Mouse (Mus musculus) myocyte (in vitro differentiated cells): ENCODE measurements around the gene Sall1. TPM values are rescaled to one million over a fixed set of nuclear protein-coding genes. Genes with fewer than 3 reads are reported as not detected.

Source experiments
- H3K27me3 ChIP-seq: one replicate; pipeline ENCODE4 v1.6.1; 2011; ENCODE audit not compliant: control insufficient read depth, insufficient read depth, insufficient read length
- H3K36me3 ChIP-seq: one replicate; pipeline ENCODE4 v1.6.1; 2011; ENCODE audit not compliant: control insufficient read depth, insufficient read depth
- H3K4me2 ChIP-seq: one replicate; pipeline ENCODE4 v1.6.1; 2011; ENCODE audit warnings: low read depth, control low read depth
- H3K4me3 ChIP-seq: one replicate; pipeline ENCODE4 v1.5.1; 2011; ENCODE audit warnings: mild to moderate bottlenecking, control low read depth, moderate library complexity
- H3K79me2 ChIP-seq: one replicate; pipeline ENCODE4 v1.6.1; 2011; ENCODE audit not compliant: control insufficient read depth, insufficient read depth
- H3ac ChIP-seq: one replicate; pipeline ENCODE4 v1.6.1; 2011; ENCODE audit not compliant: control insufficient read depth, insufficient read length
- CEBPB ChIP-seq: IDR thresholded peaks from 2 replicates; pipeline ENCODE4 v1.6.1; 2011; ENCODE audit warnings: mild to moderate bottlenecking, moderate library complexity; ENCODE audit not compliant: poor library complexity, insufficient read depth, severe bottlenecking
- E2F4 ChIP-seq: IDR thresholded peaks from one replicate; pipeline ENCODE4 v1.6.1; 2011; ENCODE audit warnings: mild to moderate bottlenecking, control low read depth, moderate library complexity; ENCODE audit not compliant: insufficient read depth
- MAX ChIP-seq: IDR thresholded peaks from one replicate; pipeline ENCODE4 v1.6.1; 2011; ENCODE audit warnings: low read depth, mild to moderate bottlenecking, control low read depth
- MYOD1 ChIP-seq, 3 experiments: IDR thresholded peaks; one replicate each; pipeline ENCODE4 v1.6.1; 2011; ENCODE audit warnings: control low read depth in 2 of 3, low read depth in 2 of 3, mild to moderate bottlenecking in 2 of 3, moderate library complexity in 1 of 3; ENCODE audit not compliant: insufficient read length in 2 of 3, control insufficient read depth in 1 of 3
- MYOG ChIP-seq, 3 experiments: IDR thresholded peaks; one replicate each; pipeline ENCODE4 v1.6.1; 2011; ENCODE audit warnings: control low read depth in 2 of 3, low read depth in 2 of 3, mild to moderate bottlenecking in 2 of 3; ENCODE audit not compliant: insufficient read length in 2 of 3, control insufficient read depth in 1 of 3, insufficient read depth in 1 of 3
- POLR2A ChIP-seq: IDR thresholded peaks from one replicate; pipeline ENCODE4 v1.6.1; 2011; ENCODE audit warnings: low read depth, mild to moderate bottlenecking, control low read depth, moderate library complexity; ENCODE audit not compliant: insufficient read length
- POLR2AphosphoS2 ChIP-seq: IDR thresholded peaks from one replicate; pipeline ENCODE4 v1.6.1; 2011; ENCODE audit warnings: low read depth, control low read depth; ENCODE audit not compliant: insufficient read length
- REST ChIP-seq: IDR thresholded peaks from one replicate; pipeline ENCODE4 v1.6.1; 2011; ENCODE audit warnings: mild to moderate bottlenecking, control low read depth, moderate library complexity; ENCODE audit not compliant: insufficient read depth, insufficient read length
- SRF ChIP-seq: IDR thresholded peaks from one replicate; pipeline ENCODE4 v1.6.1; 2011; ENCODE audit warnings: low read depth; ENCODE audit not compliant: control insufficient read depth, insufficient read length
- TCF12 ChIP-seq: IDR thresholded peaks from one replicate; pipeline ENCODE4 v1.6.1; 2011; ENCODE audit warnings: mild to moderate bottlenecking, control low read depth; ENCODE audit not compliant: poor library complexity, insufficient read depth, severe bottlenecking
- TCF3 ChIP-seq: IDR thresholded peaks from one replicate; pipeline ENCODE4 v1.6.1; 2011; ENCODE audit warnings: low read depth, control low read depth; ENCODE audit not compliant: insufficient read length
- USF1 ChIP-seq: IDR thresholded peaks from one replicate; pipeline ENCODE4 v1.6.1; 2011; ENCODE audit warnings: low read depth, mild to moderate bottlenecking, control low read depth, moderate library complexity
- polyA plus RNA-seq: library from polyadenylated mRNA; unstranded; fragments of >200 nt; fragmentation: generic; extraction: Trizol; gene quantifications from one replicate; pipeline ENCODE4 v1.2.1, GENCODE M21; 2012; ENCODE audit warnings: missing spikeins

Sall1 gene
- polyA plus RNA-seq, 1 experiment: not detected

- H3K36me3 ChIP-seq: no peaks in the 10 kb centered on the region
- H3K4me2 ChIP-seq: no peak overlapping the region
- no peaks in the 10 kb centered on the region for H3K27me3 ChIP-seq
- H3K4me3 ChIP-seq: no peak overlapping the region
- TF ChIP-seq REST (no peak), POLR2A (no peak), USF1 (no peak), TCF12 (no peak), SRF (no peak), CEBPB (no peak), MYOG (IDR thresholded peaks at IDR 0.05; ENCODE audit: control insufficient read depth in 1 of 3, insufficient read depth in 1 of 3, insufficient read length in 2 of 3, low read depth in 2 of 3) (no peak), MYOD1 (IDR thresholded peaks at IDR 0.05; ENCODE audit: control insufficient read depth in 1 of 3, insufficient read length in 2 of 3, low read depth in 2 of 3) (no peak), TCF3 (no peak), POLR2AphosphoS2 (no peak), E2F4 (no peak), MAX (no peak)
- H3K79me2 ChIP-seq: no peaks in the 10 kb centered on the region
- no peak overlapping the region for H3ac ChIP-seq
Observed at GRCm38 (mm10) chr8:89064042-89064441, 20.1 kb upstream of the Sall1 start.

DNA sequence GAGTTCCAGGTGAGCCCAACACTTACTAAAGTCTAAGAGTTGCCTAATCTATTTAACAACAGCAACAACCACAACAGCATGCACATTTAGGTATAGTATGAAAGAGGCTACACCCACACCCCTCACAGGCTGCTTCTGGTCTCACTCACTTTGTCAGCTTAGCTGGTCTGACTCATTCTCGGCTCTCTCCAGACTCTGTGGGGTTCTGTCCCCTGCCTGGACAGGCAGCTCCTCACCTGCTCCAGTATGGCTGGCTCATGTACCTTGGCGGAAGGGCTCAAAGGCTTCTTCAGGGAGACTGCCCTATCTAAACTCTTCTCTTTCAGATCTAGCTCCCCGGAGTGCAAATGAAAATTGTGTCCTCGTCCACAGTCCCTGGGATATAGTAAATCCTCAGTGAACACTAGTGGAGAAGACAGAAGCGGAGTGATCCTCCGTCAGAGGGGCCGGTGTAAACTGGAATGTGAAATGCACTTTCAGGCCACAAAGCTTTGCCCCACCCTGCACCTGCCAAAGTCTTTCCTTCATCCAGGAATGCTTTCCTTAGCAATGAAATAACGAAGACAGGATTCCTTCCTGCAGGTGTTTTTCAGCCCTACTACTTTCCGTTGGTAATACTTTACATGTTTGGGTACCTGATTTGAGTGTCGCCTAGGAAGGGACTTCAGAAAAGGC, 19.5 kb upstream of the Sall1 start:
- no peak overlapping the region for H3K4me3 ChIP-seq
- H3K79me2 ChIP-seq: no peaks in the 10 kb centered on the region
- TF ChIP-seq TCF12: no peak
- no peak for TF ChIP-seq MAX
- TF ChIP-seq USF1: no peak
- TF ChIP-seq MYOG (IDR thresholded peaks at IDR 0.05; ENCODE audit: control insufficient read depth in 1 of 3, insufficient read depth in 1 of 3, insufficient read length in 2 of 3, low read depth in 2 of 3): no peak
- TF ChIP-seq POLR2A: no peak
- TF ChIP-seq TCF3: no peak
- no peak for TF ChIP-seq SRF
- no peak for TF ChIP-seq E2F4
- TF ChIP-seq MYOD1 (IDR thresholded peaks at IDR 0.05; ENCODE audit: control insufficient read depth in 1 of 3, insufficient read length in 2 of 3, low read depth in 2 of 3): no peak
- no peak for TF ChIP-seq CEBPB
- no peak for TF ChIP-seq REST
- TF ChIP-seq POLR2AphosphoS2: no peak
- H3K27me3 ChIP-seq: no peaks in the 10 kb centered on the region
- H3K4me2 ChIP-seq: no peak overlapping the region
- no peaks in the 10 kb centered on the region for H3K36me3 ChIP-seq
- no peak overlapping the region for H3ac ChIP-seq

- H3K79me2 ChIP-seq: no peaks in the 10 kb centered on the region
- H3K4me3 ChIP-seq: no peak overlapping the region
- no peak for TF ChIP-seq TCF3
- TF ChIP-seq MAX: no peak
- no peak for TF ChIP-seq SRF
- TF ChIP-seq USF1: no peak
- TF ChIP-seq TCF12: no peak
- H3ac ChIP-seq: no peak overlapping the region
- no peaks in the 10 kb centered on the region for H3K27me3 ChIP-seq
- H3K4me2 ChIP-seq: no peak overlapping the region
- H3K36me3 ChIP-seq: no peaks in the 10 kb centered on the region
Observed at GRCm38 (mm10) chr8:89060717-89061116, 16.8 kb upstream of the Sall1 start.

DNA sequence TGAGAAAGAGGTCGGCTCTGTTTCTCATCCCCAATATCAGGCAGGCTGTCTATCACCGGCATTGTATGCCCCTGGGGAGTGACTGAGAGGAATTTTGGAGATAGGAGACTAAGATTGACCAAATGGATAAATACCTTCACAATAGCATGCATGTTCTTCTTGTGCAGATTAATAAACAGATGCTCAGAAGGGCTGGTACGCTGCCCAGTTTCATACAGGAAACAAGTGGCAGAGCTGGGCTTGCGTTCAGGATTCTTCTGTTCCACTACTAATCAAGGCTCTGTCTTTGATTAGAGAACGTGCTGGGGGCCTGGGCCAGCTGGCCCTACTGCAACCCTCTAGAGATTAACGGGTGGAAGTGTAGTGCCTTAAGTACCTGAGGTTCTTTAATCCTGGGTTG, 15.5 kb upstream of the Sall1 start:
- Histone ChIP-seq H3K4me2 (no peak overlapping the region), H3K4me3 (no peak overlapping the region), H3K36me3 (no peaks in the 10 kb centered on the region), H3ac (no peak overlapping the region), H3K27me3 (no peaks in the 10 kb centered on the region), H3K79me2 (no peaks in the 10 kb centered on the region)
- TF ChIP-seq POLR2A: no peak
- no peak for TF ChIP-seq SRF
- no peak for TF ChIP-seq POLR2AphosphoS2
- TF ChIP-seq MYOG (IDR thresholded peaks at IDR 0.05; ENCODE audit: control insufficient read depth in 1 of 3, insufficient read depth in 1 of 3, insufficient read length in 2 of 3, low read depth in 2 of 3): no peak
- TF ChIP-seq MAX: no peak
- TF ChIP-seq MYOD1 (IDR thresholded peaks at IDR 0.05; ENCODE audit: control insufficient read depth in 1 of 3, insufficient read length in 2 of 3, low read depth in 2 of 3): no peak
- no peak for TF ChIP-seq USF1
- TF ChIP-seq TCF12: no peak
- TF ChIP-seq TCF3: no peak
- no peak for TF ChIP-seq E2F4
- TF ChIP-seq REST: no peak
- TF ChIP-seq CEBPB: no peak

GRCm38 (mm10) chr8:89052880-89053279, 8.9 kb upstream of the Sall1 start:
- no peak overlapping the region for H3ac ChIP-seq
- no peak overlapping the region for H3K4me3 ChIP-seq
- TF ChIP-seq MAX: no peak
- no peak for TF ChIP-seq CEBPB
- TF ChIP-seq MYOG (IDR thresholded peaks at IDR 0.05; ENCODE audit: control insufficient read depth in 1 of 3, insufficient read depth in 1 of 3, insufficient read length in 2 of 3, low read depth in 2 of 3): no peak
- no peak for TF ChIP-seq MYOD1 (IDR thresholded peaks at IDR 0.05; ENCODE audit: control insufficient read depth in 1 of 3, insufficient read length in 2 of 3, low read depth in 2 of 3)
- TF ChIP-seq USF1: no peak
- no peak for TF ChIP-seq POLR2A
- no peak for TF ChIP-seq SRF
- TF ChIP-seq E2F4: no peak
- no peak for TF ChIP-seq POLR2AphosphoS2
- TF ChIP-seq TCF3: no peak
- no peak for TF ChIP-seq REST
- no peak for TF ChIP-seq TCF12

More at GRCm38 (mm10) chr8:89052880-89053279, 8.9 kb upstream of the Sall1 start:
- Histone ChIP-seq H3K79me2 (no peaks in the 10 kb centered on the region), H3K4me2 (no peak overlapping the region), H3K36me3 (no peaks in the 10 kb centered on the region), H3K27me3 (no peaks in the 10 kb centered on the region)
